Mouse (Mus musculus): ENCODE measurements around the gene Fam216a. TPM values are rescaled to one million over a fixed set of nuclear protein-coding genes. Genes with fewer than 3 reads are reported as not detected.
A peak's percentile ranks its signal among the peaks of the same experiment; 100 is the strongest.
"Not testable (repeated sequence)": the region's sequence is repeated elsewhere in the genome, so short reads cannot be mapped to it uniquely, and the experiment has no call there.

Fam216a gene
- 155 and 164 TPM in 2 replicates for polyA plus RNA-seq (2014; fragmentation: Nextera tagmentation; extraction: Ambion mirVana)

DNA sequence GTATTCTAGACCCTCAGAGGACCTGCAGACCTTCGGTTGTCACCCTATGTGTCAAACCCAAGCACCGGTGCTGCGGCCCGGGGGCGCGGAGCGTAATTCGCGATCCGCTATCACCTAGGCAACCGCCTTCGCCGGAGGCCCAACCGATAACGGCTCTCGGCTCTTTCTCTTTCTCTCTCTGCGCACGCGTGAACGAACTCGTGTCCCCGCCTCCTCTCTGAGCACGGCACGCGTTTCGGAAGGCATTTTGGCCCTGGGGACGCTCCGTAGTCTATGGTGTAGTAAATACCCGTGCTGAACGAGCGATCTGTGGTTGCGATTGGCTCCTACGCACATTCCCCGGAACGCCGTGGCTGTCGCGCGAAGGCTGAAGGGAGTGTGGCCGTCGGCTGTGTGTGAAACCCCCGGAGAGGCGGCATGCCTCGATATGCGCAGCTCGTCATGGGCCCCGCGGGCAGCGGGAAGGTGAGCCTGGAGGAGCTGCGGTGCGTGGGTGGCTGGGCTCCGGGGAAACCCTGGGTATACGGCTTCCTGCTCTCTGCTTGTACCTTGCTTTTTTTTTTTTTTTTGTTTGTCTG is at the start of gene Fam216a:
Fam216a (minus strand) TSS at position 173 of the 578 bp plus-strand sequence.
- DNase-seq, result peak; percentile 100
- Histone ChIP-seq H3K27me3 (ENCODE audit: control insufficient read depth, insufficient read depth, low read length) (no peaks in the 10 kb centered on the region), H3K36me3 (ENCODE audit: control insufficient read depth, insufficient read depth, low read length) (peaks cover 46% of the 10 kb centered on the region), H3K27ac (replicated peaks; ENCODE audit: low read depth, low read length) (peak within 1 kb of the TSS; percentile 94), H3K4me3 (replicated peaks; ENCODE audit: low read depth, low read length) (peak within 1 kb of the TSS; percentile 68), H3K9me3 (ENCODE audit: control insufficient read depth, low read length) (no peaks in the 10 kb centered on the region), H3K9ac (replicated peaks; ENCODE audit: low read length) (peak within 1 kb of the TSS; percentile 78), H3K4me2 (ENCODE audit: low read length) (peak within 1 kb of the TSS; percentile 78), H3K4me1 (ENCODE audit: control insufficient read depth, insufficient read depth, low read length) (peaks cover 14% of the 10 kb centered on the region)
- under 1% methylated on average over 53 of the region's 53 CpGs for WGBS
- peak; percentile 94 for ATAC-seq (ENCODE audit: low FRiP score, low TSS enrichment)

- DNase-seq (peak; percentile 30), ATAC-seq (ENCODE audit: low FRiP score, low TSS enrichment) (peak; percentile 27; the same call in 1 of the 2 replicates)
- Histone ChIP-seq H3K36me3 (ENCODE audit: control insufficient read depth, insufficient read depth, low read length) (no peaks in the 10 kb centered on the region), H3K27me3 (ENCODE audit: control insufficient read depth, insufficient read depth, low read length) (no peaks in the 10 kb centered on the region), H3K4me1 (ENCODE audit: control insufficient read depth, insufficient read depth, low read length) (peaks cover 11% of the 10 kb centered on the region; the same call in 1 of the 2 replicates), H3K9me3 (ENCODE audit: control insufficient read depth, low read length) (no peaks in the 10 kb centered on the region), H3K4me3 (replicated peaks; ENCODE audit: low read depth, low read length) (peak within 1 kb of the TSS; percentile 98), H3K9ac (replicated peaks; ENCODE audit: low read length) (peak within 1 kb of the TSS; percentile 79), H3K4me2 (ENCODE audit: low read length) (peak within 1 kb of the TSS; percentile 83), H3K27ac (replicated peaks; ENCODE audit: low read depth, low read length) (peak within 1 kb of the TSS; percentile 96)
- 25% methylated on average over 17 of the region's 17 CpGs for WGBS
Observed at GRCm38 (mm10) chr5:122421271-122422068, 49.3 kb upstream of the Fam216a start, which contains the start of gene Anapc7. Gene Anapc7, plus strand, starts transcription at chr5:122421693.

- not testable (repeated sequence) for H3K9ac ChIP-seq (replicated peaks; ENCODE audit: low read length); H3K27ac ChIP-seq (replicated peaks; ENCODE audit: low read depth, low read length); DNase-seq; H3K4me2 ChIP-seq (ENCODE audit: low read length); ATAC-seq (ENCODE audit: low FRiP score, low TSS enrichment); H3K36me3 ChIP-seq (ENCODE audit: control insufficient read depth, insufficient read depth, low read length); H3K9me3 ChIP-seq (ENCODE audit: control insufficient read depth, low read length); H3K4me3 ChIP-seq (replicated peaks; ENCODE audit: low read depth, low read length); H3K27me3 ChIP-seq (ENCODE audit: control insufficient read depth, insufficient read depth, low read length)
- peaks cover 11% of the 10 kb centered on the region; the same call in 1 of the 2 replicates for H3K4me1 ChIP-seq (ENCODE audit: control insufficient read depth, insufficient read depth, low read length)
- 72% methylated on average over 4 of the region's 4 CpGs for WGBS
Observed at GRCm38 (mm10) chr5:122420676-122421075, 48.5 kb upstream of the Fam216a start.

DNA sequence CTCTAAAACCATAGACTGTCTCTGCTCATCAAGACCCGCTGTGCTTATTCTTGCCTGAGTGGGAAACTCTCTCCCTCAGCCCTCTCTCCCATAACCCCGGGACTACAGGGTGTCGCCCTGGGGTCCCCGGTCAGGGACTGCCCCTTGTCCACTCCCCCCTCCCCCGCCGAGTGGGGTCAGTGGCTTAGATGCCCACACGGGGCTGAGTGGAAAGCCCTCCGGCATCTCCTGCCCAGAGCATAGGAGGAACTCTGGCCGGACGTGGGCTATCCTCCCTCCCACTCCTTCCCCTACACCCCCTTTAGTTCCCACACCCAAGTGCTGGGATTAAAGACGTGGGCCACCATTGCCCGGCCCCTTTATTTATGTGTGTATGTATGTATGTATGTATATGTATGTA is 43.3 kb upstream of the Fam216a start:
- Histone ChIP-seq H3K27ac (replicated peaks; ENCODE audit: low read depth, low read length) (no peak overlapping the region), H3K4me2 (ENCODE audit: low read length) (no peak overlapping the region), H3K4me3 (replicated peaks; ENCODE audit: low read depth, low read length) (no peak overlapping the region), H3K27me3 (ENCODE audit: control insufficient read depth, insufficient read depth, low read length) (no peaks in the 10 kb centered on the region), H3K4me1 (ENCODE audit: control insufficient read depth, insufficient read depth, low read length) (no peaks in the 10 kb centered on the region), H3K9ac (replicated peaks; ENCODE audit: low read length) (no peak overlapping the region), H3K9me3 (ENCODE audit: control insufficient read depth, low read length) (no peaks in the 10 kb centered on the region), H3K36me3 (ENCODE audit: control insufficient read depth, insufficient read depth, low read length) (no peaks in the 10 kb centered on the region)
- 89% methylated on average over 12 of the region's 12 CpGs for WGBS
- ATAC-seq (ENCODE audit: low FRiP score, low TSS enrichment) (no peak), DNase-seq (no peak)

DNA sequence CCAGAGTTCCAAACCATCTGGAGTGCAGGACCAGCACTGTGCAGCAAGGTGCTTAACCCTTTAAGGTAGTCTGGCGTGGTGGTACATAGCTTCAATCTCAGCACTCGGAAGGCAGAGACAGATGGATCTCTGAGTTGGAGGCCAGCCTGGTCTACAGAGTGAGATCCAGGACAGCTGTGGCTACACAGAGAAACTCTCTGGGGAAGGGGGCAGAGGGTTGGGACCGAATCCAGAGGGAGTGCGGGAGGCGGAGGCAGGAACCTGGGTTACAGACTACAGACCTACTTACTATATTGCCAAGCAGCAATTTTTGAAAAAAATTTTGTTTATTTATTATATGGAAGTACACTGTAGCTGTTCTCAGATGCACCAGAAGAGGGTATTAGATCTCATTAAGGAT is 42.2 kb upstream of the Fam216a start:
- Histone ChIP-seq H3K27ac (replicated peaks; ENCODE audit: low read depth, low read length) (no peak overlapping the region), H3K27me3 (ENCODE audit: control insufficient read depth, insufficient read depth, low read length) (no peaks in the 10 kb centered on the region), H3K9ac (replicated peaks; ENCODE audit: low read length) (no peak overlapping the region), H3K36me3 (ENCODE audit: control insufficient read depth, insufficient read depth, low read length) (peaks cover 6% of the 10 kb centered on the region; the same call in 1 of the 2 replicates), H3K4me1 (ENCODE audit: control insufficient read depth, insufficient read depth, low read length) (no peaks in the 10 kb centered on the region), H3K4me3 (replicated peaks; ENCODE audit: low read depth, low read length) (no peak overlapping the region), H3K4me2 (ENCODE audit: low read length) (no peak overlapping the region), H3K9me3 (ENCODE audit: control insufficient read depth, low read length) (no peaks in the 10 kb centered on the region)
- WGBS, result 96% methylated on average over 5 of the region's 5 CpGs
- ATAC-seq (ENCODE audit: low FRiP score, low TSS enrichment) (no peak), DNase-seq (no peak)

- no peaks in the 10 kb centered on the region for H3K4me1 ChIP-seq (ENCODE audit: control insufficient read depth, insufficient read depth, low read length)
- H3K36me3 ChIP-seq (ENCODE audit: control insufficient read depth, insufficient read depth, low read length), result peaks cover 6% of the 10 kb centered on the region; the same call in 1 of the 2 replicates
- H3K4me3 ChIP-seq (replicated peaks; ENCODE audit: low read depth, low read length), result no peak overlapping the region
- ATAC-seq (ENCODE audit: low FRiP score, low TSS enrichment) (no peak), DNase-seq (no peak)
- H3K9ac ChIP-seq (replicated peaks; ENCODE audit: low read length), result no peak overlapping the region
- H3K27me3 ChIP-seq (ENCODE audit: control insufficient read depth, insufficient read depth, low read length), result no peaks in the 10 kb centered on the region
- H3K4me2 ChIP-seq (ENCODE audit: low read length), result no peak overlapping the region
- H3K9me3 ChIP-seq (ENCODE audit: control insufficient read depth, low read length), result no peaks in the 10 kb centered on the region
- no peak overlapping the region for H3K27ac ChIP-seq (replicated peaks; ENCODE audit: low read depth, low read length)
- WGBS, result 66% methylated on average over 6 of the region's 6 CpGs
Observed at GRCm38 (mm10) chr5:122412826-122413225, 40.7 kb upstream of the Fam216a start.

DNA sequence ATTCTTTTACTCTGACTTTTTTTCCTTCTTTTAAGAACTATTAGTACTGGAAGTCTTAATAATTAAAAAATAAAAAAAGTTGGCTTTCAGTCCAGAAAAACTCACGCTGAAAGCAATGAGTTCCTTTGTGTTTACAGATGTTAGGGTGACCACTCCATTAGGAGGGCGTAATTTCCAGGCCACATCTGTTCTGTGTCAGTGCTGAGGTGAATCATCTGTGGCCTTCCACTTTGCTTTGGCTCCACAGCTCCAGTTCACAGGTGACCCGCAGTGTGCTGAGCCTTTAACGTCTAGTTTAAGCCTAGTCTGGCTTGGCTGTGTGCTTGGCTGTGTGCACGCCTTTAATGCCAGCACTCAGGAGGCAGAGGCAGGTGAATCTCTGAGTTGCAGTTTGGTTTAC is 39.7 kb upstream of the Fam216a start:
- Histone ChIP-seq H3K4me2 (ENCODE audit: low read length) (no peak overlapping the region), H3K27me3 (ENCODE audit: control insufficient read depth, insufficient read depth, low read length) (no peaks in the 10 kb centered on the region), H3K9me3 (ENCODE audit: control insufficient read depth, low read length) (no peaks in the 10 kb centered on the region), H3K36me3 (ENCODE audit: control insufficient read depth, insufficient read depth, low read length) (peaks cover 12% of the 10 kb centered on the region), H3K9ac (replicated peaks; ENCODE audit: low read length) (no peak overlapping the region), H3K4me1 (ENCODE audit: control insufficient read depth, insufficient read depth, low read length) (no peaks in the 10 kb centered on the region), H3K4me3 (replicated peaks; ENCODE audit: low read depth, low read length) (no peak overlapping the region), H3K27ac (replicated peaks; ENCODE audit: low read depth, low read length) (no peak overlapping the region)
- no peak for ATAC-seq (ENCODE audit: low FRiP score, low TSS enrichment)
- DNase-seq, result no peak
- WGBS, result 87% methylated on average over 5 of the region's 5 CpGs

DNA sequence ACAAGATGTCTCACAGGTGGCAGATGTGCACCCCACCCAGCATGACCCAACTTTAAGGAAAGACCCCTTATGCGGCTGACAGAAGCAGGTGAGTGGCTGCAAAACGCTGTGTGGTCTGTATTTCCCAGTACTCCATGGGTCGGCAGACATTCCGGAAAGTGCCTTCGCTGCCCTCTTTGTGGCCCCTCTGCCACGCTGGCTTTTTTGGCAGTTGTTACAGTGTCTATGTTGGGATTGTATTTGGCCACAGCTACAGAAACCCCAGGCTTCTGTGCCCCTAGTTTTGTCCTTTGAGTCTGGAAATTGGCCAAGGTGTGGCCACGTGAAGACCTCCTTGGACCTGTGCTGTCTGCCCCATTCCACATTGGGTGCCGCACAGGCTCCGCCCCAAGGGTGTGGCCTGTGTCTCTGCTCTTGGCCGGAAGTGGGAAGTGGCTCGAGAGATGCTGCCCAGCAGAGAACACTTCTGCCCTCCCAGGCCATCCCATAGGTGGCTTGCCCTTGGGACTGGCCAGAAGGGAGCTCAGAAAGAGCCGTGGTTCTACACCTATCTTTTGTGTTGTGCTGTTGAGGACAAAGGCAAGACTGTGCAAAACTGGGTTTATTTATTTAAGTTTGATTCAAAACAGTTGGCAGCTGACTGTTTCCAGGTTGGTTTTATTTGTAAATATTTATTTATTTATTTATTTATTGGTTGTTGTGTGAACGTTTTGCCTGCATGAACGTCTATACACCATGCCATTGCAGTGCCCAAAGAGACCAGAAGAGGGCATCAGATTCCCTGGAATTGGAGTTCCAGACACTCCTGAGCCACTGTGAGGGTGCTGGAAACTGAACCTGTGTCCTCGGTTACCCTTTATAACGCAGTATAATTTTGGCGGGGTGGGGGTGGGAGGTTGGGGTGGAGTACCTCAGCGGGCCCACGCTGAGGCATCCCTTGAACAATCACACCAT is 37.8 kb upstream of the Fam216a start:
- Histone ChIP-seq H3K4me3 (replicated peaks; ENCODE audit: low read depth, low read length) (no peak overlapping the region), H3K27ac (replicated peaks; ENCODE audit: low read depth, low read length) (no peak overlapping the region), H3K4me1 (ENCODE audit: control insufficient read depth, insufficient read depth, low read length) (no peaks in the 10 kb centered on the region), H3K27me3 (ENCODE audit: control insufficient read depth, insufficient read depth, low read length) (no peaks in the 10 kb centered on the region), H3K9ac (replicated peaks; ENCODE audit: low read length) (no peak overlapping the region), H3K4me2 (ENCODE audit: low read length) (no peak overlapping the region), H3K9me3 (ENCODE audit: control insufficient read depth, low read length) (no peaks in the 10 kb centered on the region), H3K36me3 (ENCODE audit: control insufficient read depth, insufficient read depth, low read length) (peaks cover 32% of the 10 kb centered on the region)
- DNase-seq (no peak), ATAC-seq (ENCODE audit: low FRiP score, low TSS enrichment) (no peak)
- 88% methylated on average over 19 of the region's 19 CpGs for WGBS

Measured in midbrain, embryonic 14.5 days (tissue).